Mouse (Mus musculus) forebrain, embryonic 16.5 days (tissue): Measurements from ENCODE around the gene Epm2aip1. TPM values are rescaled to one million over a fixed set of nuclear protein-coding genes. Genes with fewer than 3 reads are reported as not detected.

Source experiments
- ATAC-seq: fragments of 200-750 bp; cut with Nextera tagmentation; 2 replicates; pipeline ENCODE4 v1.8.0; 2017; ENCODE audit warnings: mild to moderate bottlenecking, moderate library complexity
- H3K27ac ChIP-seq: fragments of 300-500 bp; sonication (generic); 2 replicates; pipeline ENCODE4 v1.5.1; 2014; ENCODE audit warnings: low read length, control low read depth
- H3K27me3 ChIP-seq: fragments of 300-500 bp; sonication (generic); replicated peaks from 2 replicates; pipeline ENCODE4 v1.6.1; 2014; ENCODE audit warnings: low read length; ENCODE audit not compliant: control insufficient read depth, insufficient read depth
- H3K36me3 ChIP-seq: fragments of 300-500 bp; sonication (generic); 2 replicates; pipeline ENCODE4 v1.6.1; 2014; ENCODE audit not compliant: control insufficient read depth, insufficient read depth
- H3K4me1 ChIP-seq: fragments of 300-500 bp; sonication (generic); replicated peaks from 2 replicates; pipeline ENCODE4 v1.6.1; 2014; ENCODE audit warnings: low read length; ENCODE audit not compliant: control insufficient read depth, insufficient read depth
- H3K4me2 ChIP-seq: fragments of 300-500 bp; sonication (generic); 2 replicates; pipeline ENCODE4 v1.6.1; 2014; ENCODE audit warnings: mild to moderate bottlenecking, low read length, control low read depth
- H3K4me3 ChIP-seq: fragments of 300-500 bp; sonication (generic); replicated peaks from 2 replicates; pipeline ENCODE4 v1.5.1; 2014; ENCODE audit warnings: mild to moderate bottlenecking, low read length, control low read depth
- H3K9ac ChIP-seq: fragments of 300-500 bp; sonication (generic); replicated peaks from 2 replicates; pipeline ENCODE4 v1.6.1; 2014; ENCODE audit warnings: low read depth, low read length, control low read depth
- H3K9me3 ChIP-seq: fragments of 300-500 bp; sonication (generic); 2 replicates; pipeline ENCODE4 v1.6.1; 2016; ENCODE audit warnings: low read length; ENCODE audit not compliant: control insufficient read depth
- WGBS: fragments of 180-500 bp; shearing (Covaris S2); extraction: QIAGEN DNeasy Blood & Tissue Kit; methylation state at CpG from one replicate; pipeline ENCODE4 v1.1.7; 2014; 5-methylcytosine and 5-hydroxymethylcytosine counted together
- polyA plus RNA-seq: library from polyadenylated mRNA; unstranded; fragments of >200 nt; fragmentation: Nextera tagmentation; extraction: Ambion mirVana; gene quantifications from 2 replicates; pipeline ENCODE4 v1.2.1, GENCODE M21; 2015

Epm2aip1 gene
- polyA plus RNA-seq, 1 experiment from 2014 or later: 60.2 TPM

DNA sequence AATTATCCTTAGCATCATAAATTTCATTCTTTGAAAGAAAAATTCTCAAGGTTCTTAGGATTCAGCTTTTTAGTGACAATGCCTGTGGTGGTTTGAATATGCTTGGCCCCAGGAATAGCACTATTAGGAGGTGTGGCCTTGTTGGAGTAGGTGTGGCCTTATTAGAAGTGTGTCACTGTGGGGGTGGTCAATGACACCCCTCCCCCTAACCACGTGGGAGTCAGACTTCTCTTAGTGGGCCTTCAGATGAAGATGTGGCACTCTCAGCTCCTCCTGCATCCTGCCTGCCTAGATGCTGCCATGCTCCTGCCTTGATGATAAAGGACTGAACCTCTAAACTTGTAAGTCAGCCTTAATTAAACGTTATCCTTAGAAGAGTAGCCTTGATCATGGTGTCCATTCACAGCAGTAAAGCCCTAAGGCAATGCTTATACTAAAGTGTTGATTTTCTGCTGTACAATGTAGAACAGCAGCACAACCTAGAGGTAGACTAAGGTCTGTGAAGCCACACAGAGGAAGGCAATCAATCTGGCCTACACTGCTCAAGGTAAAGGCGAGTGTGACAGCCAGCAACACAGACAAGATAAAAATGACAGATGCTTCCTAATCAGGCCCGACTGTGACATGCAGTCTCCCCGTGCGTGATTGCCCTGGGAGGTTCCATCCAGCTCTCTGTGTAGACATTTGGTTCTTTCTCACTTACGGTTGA lies 19.4 kb upstream of the Epm2aip1 start:
- Histone ChIP-seq H3K9ac (no peak overlapping the region), H3K4me3 (no peak overlapping the region), H3K27me3 (no peaks in the 10 kb centered on the region), H3K4me2 (no peak overlapping the region), H3K9me3 (no peaks in the 10 kb centered on the region), H3K36me3 (peaks cover 14% of the 10 kb centered on the region), H3K4me1 (no peaks in the 10 kb centered on the region), H3K27ac (no peak overlapping the region)
- no peak for ATAC-seq
- WGBS: 80% methylated on average over 7 of the region's 7 CpGs

DNA sequence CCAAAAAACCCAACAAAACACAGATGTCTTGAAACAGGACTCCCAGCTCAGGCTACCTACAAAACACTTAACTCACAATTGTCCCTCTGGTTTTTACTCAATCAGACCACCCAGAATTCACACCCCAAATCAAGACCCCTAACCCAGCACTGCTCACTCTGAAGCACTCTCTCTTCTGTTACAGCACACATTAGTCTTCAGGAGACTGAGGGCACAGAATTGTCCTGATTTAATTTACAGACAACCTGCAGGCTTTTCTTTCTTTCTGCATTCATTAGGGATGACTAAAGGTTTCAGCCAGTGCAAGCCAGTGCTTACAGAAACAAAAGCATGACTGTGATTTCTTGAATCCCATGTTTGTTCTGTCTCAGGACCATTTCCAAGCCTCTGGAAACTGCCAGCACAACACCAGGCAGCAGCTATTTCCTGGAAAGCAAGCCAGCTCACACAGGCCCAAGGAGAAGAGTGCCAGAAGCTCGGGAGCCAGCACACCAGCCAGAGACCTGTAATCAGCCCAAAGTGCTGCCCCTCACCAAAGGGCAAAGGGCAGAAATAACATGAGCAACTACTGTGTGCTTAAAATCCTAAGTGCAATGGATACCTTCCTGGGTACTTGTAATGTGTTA lies 11.3 kb upstream of the Epm2aip1 start:
- Histone ChIP-seq H3K9ac (no peak overlapping the region), H3K4me3 (no peak overlapping the region), H3K9me3 (no peaks in the 10 kb centered on the region), H3K27me3 (no peaks in the 10 kb centered on the region), H3K4me2 (no peak overlapping the region), H3K27ac (no peak overlapping the region), H3K4me1 (no peaks in the 10 kb centered on the region), H3K36me3 (peaks cover 10% of the 10 kb centered on the region; the same call in 1 of the 2 replicates)
- WGBS: 46% methylated on average over 1 of the region's 1 CpGs
- ATAC-seq: no peak

DNA sequence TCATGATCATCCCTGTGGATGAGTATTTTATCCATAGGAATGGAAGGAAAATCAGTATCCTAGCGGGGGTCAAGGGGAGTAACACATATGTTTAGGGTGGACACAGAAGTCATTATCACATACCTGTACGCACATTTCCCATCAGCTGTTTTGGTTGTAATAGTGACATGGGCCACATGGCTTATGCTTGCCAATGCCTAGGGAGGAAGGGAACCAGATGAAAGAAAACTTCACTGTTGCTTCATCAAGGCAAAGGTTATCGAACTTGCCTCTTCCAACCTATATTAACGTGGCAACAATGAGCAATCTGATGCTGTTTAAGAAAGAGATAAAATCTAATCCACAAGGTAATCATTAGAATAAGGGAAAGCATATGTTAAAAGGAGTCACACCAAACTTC lies 10.4 kb upstream of the Epm2aip1 start:
- Histone ChIP-seq H3K9me3 (no peaks in the 10 kb centered on the region), H3K36me3 (peaks cover 10% of the 10 kb centered on the region), H3K4me3 (no peak overlapping the region), H3K4me1 (no peaks in the 10 kb centered on the region), H3K9ac (no peak overlapping the region), H3K4me2 (no peak overlapping the region), H3K27me3 (no peaks in the 10 kb centered on the region), H3K27ac (no peak overlapping the region)
- no peak for ATAC-seq
- 95% methylated on average over 4 of the region's 4 CpGs for WGBS

DNA sequence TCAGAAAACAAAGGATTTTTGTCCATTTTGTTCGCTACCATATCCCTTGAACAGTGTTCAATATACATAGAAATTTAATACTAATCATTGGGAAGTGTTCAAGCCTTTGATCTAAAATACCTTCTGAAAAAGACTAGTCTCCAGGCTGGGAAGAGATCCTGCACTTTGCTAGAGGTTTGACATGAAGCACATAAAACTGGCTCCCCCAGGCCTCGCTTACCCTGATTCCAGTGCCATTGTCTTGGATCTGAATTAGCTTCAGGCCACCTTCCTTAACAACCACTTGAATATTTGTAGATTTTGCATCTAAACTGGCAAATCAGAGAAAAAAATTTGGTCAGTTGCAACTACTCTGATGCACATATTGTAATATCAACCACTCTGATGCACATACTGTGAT lies 3.7 kb upstream of the Epm2aip1 start:
- H3K27me3 ChIP-seq: no peaks in the 10 kb centered on the region
- H3K9ac ChIP-seq: no peak overlapping the region
- 90% methylated on average over 2 of the region's 2 CpGs for WGBS
- H3K4me2 ChIP-seq: no peak overlapping the region
- H3K36me3 ChIP-seq: peaks cover 5% of the 10 kb centered on the region; the same call in 1 of the 2 replicates
- H3K4me3 ChIP-seq: no peak overlapping the region
- peaks cover 11% of the 10 kb centered on the region for H3K4me1 ChIP-seq
- H3K27ac ChIP-seq: no peak overlapping the region
- no peaks in the 10 kb centered on the region for H3K9me3 ChIP-seq
- ATAC-seq: no peak

DNA sequence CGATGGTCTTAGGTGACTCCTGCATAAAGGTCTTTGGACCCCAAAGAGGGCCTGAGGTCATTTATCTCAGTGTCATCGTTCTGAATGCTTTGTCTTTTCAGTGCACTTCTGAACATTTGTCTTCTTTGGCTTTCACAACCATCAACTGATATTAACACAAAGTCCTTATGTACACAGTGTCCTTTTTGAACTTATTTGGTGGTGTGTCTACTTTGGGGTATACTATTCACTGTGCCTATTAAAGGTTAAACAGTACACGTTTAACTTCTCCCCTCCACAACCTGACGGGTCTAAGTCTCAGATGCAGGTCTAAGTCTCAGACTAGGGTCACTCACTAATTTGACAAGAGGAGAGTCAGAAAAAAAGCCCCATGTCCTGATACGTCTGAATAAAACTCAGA lies 1.1 kb upstream of the Epm2aip1 start:
- 11% methylated on average over 5 of the region's 5 CpGs for WGBS
- H3K27ac ChIP-seq: peak overlapping the region; percentile 95
- H3K4me3 ChIP-seq: peak overlapping the region; percentile 89
- no peaks in the 10 kb centered on the region for H3K27me3 ChIP-seq
- H3K9me3 ChIP-seq: no peaks in the 10 kb centered on the region
- H3K36me3 ChIP-seq: peaks cover 2% of the 10 kb centered on the region; the same call in 1 of the 2 replicates
- peak overlapping the region; percentile 80 for H3K4me2 ChIP-seq
- H3K9ac ChIP-seq: peak overlapping the region; percentile 86
- H3K4me1 ChIP-seq: peaks cover 29% of the 10 kb centered on the region
- ATAC-seq: no peak

DNA sequence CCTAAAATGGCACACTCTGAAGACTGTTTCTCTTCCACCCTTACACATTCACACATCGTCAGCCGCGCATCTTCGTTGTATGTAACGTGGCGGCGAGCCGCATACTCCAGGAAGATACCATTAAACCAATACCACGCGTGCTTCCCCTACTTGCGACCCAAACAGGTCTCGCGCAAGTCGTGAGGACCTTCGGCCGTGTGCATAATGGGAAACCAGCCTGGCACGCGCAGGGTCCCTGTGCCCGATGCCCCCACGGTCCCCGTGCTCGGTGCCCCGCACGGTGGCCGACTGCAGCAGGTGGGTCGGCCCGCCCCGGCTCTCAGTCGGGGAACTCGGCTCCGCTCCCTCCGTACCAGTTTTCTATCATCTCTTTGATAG lies 684 bp upstream of the Epm2aip1 start:
- Histone ChIP-seq H3K9me3 (no peaks in the 10 kb centered on the region), H3K9ac (peak overlapping the region; percentile 86), H3K36me3 (peaks cover 2% of the 10 kb centered on the region; the same call in 1 of the 2 replicates), H3K4me3 (peak overlapping the region; percentile 89), H3K4me1 (peaks cover 32% of the 10 kb centered on the region), H3K27me3 (no peaks in the 10 kb centered on the region), H3K27ac (peak overlapping the region; percentile 95), H3K4me2 (peak overlapping the region; percentile 80)
- WGBS: under 1% methylated on average over 32 of the region's 32 CpGs
- ATAC-seq: peak; percentile 67

DNA sequence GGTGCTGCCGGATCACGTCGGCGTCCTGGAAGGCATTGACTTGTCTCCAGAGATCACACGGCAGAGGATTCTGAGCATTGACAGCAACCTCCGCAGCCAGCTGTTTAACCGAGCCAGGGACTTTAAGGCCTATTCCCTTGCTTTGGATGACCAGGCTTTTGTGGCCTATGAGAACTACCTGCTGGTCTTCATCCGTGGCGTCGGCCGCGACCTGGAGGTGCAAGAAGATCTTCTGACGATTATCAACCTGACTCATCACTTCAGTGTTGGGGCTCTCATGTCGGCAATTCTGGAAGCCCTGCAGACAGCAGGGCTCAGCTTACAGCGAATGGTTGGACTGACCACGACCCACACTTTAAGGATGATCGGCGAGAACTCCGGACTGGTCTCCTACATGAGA lies 627 bp downstream of the Epm2aip1 start:
- WGBS: 9% methylated on average over 19 of the region's 19 CpGs

DNA sequence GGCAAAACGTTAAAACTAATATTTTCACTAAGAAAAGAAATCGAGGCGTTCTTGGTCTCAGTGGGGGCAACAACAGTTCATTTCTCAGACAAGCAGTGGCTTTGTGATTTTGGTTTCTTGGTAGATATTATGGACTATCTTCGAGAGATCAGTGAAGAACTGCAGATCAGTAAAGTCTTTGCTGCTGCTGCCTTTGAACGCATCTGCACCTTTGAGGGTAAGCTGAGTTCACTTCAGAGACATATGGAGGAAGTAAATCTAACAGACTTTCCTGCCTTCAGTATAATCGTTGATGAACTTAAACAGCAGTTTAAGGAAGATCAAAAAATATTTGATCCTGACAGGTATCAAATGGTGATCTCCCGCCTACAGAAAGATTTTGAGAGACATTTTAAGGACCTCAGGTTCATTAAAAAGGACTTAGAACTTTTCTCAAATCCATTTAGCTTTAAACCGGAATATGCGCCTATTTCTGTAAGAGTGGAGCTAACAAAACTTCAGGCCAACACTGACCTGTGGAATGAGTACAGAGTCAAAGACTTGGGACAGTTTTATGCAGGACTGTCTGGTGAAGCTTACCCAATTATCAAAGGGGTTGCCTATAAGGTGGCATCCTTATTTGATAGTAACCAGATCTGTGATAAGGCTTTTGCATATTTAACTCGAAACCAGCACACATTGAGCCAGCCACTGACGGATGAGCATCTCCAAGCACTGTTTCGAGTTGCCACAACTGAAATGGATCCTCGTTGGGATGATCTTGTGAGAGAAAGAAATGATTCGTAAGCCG lies 1.5 kb downstream of the Epm2aip1 start:
- H3K27me3 ChIP-seq: no peaks in the 10 kb centered on the region
- H3K9me3 ChIP-seq: no peaks in the 10 kb centered on the region
- 76% methylated on average over 15 of the region's 15 CpGs for WGBS
- no peak for ATAC-seq
- H3K27ac ChIP-seq: no peak overlapping the region
- peak overlapping the region; percentile 83 for H3K4me2 ChIP-seq
- peak overlapping the region; percentile 93 for H3K9ac ChIP-seq
- peak overlapping the region; percentile 89 for H3K4me3 ChIP-seq
- H3K4me1 ChIP-seq: peaks cover 40% of the 10 kb centered on the region
- peaks cover 11% of the 10 kb centered on the region for H3K36me3 ChIP-seq

More for the DNA sequence above, 627 bp downstream of the Epm2aip1 start:
- Histone ChIP-seq H3K27me3 (no peaks in the 10 kb centered on the region), H3K9me3 (no peaks in the 10 kb centered on the region), H3K36me3 (peaks cover 4% of the 10 kb centered on the region; the same call in 1 of the 2 replicates), H3K4me1 (peaks cover 40% of the 10 kb centered on the region), H3K27ac (peak overlapping the region; percentile 89), H3K4me3 (peak overlapping the region; percentile 89), H3K9ac (peak overlapping the region; percentile 93), H3K4me2 (peak overlapping the region; percentile 83)
- ATAC-seq: no peak

DNA sequence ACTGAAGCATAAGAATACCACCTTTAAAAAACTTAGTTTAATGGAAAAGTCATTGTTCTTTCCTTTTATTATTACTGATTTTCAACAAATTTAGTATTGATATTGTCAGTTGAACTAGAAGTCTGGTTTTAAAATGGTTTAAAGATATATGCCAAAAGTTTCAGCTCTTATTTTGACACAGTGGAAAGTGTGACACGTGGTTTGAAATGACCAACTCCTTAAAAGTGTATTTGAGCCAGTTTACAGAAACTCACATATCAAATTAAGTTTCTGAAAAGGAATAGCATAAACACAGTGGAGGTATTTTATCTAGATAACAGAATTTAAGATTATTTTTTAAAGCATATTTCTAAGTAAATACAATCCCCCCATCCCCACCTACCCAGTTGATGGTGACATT lies 2.2 kb downstream of the Epm2aip1 start:
- Histone ChIP-seq H3K4me3 (no peak overlapping the region), H3K4me1 (peaks cover 40% of the 10 kb centered on the region)

More for the DNA sequence above, 2.2 kb downstream of the Epm2aip1 start:
- WGBS: 84% methylated on average over 1 of the region's 1 CpGs
- Histone ChIP-seq H3K9me3 (no peaks in the 10 kb centered on the region), H3K27ac (no peak overlapping the region), H3K27me3 (no peaks in the 10 kb centered on the region), H3K4me2 (peak overlapping the region; percentile 22; the same call in 1 of the 2 replicates), H3K36me3 (peaks cover 14% of the 10 kb centered on the region), H3K9ac (no peak overlapping the region)
- ATAC-seq: no peak
